Mouse (Mus musculus) liver, embryonic 16.5 days (tissue): Measurements from ENCODE around the gene Hspb7. TPM values are rescaled to one million over a fixed set of nuclear protein-coding genes. Genes with fewer than 3 reads are reported as not detected.

Experiments
- ATAC-seq: fragments of 200-750 bp; cut with Nextera tagmentation; 2 replicates; pipeline ENCODE4 v1.8.0; 2017; ENCODE audit warnings: low read depth, mild to moderate bottlenecking, moderate number of reproducible peaks, moderate library complexity
- H3K27ac ChIP-seq: fragments of 300-500 bp; sonication (generic); 2 replicates; pipeline ENCODE4 v1.5.1; 2014; ENCODE audit warnings: mild to moderate bottlenecking, low read length
- H3K27me3 ChIP-seq: fragments of 300-500 bp; sonication (generic); 2 replicates; pipeline ENCODE4 v1.6.1; 2014; ENCODE audit warnings: low read depth, low read length, mixed read lengths; ENCODE audit not compliant: control insufficient read depth, insufficient read depth
- H3K36me3 ChIP-seq: fragments of 300-500 bp; sonication (generic); 2 replicates; pipeline ENCODE4 v1.6.1; 2014; ENCODE audit warnings: mild to moderate bottlenecking; ENCODE audit not compliant: control insufficient read depth, insufficient read depth
- H3K4me1 ChIP-seq: fragments of 300-500 bp; sonication (generic); 2 replicates; pipeline ENCODE4 v1.6.1; 2014; ENCODE audit warnings: low read depth, low read length, mixed read lengths; ENCODE audit not compliant: control insufficient read depth
- H3K4me2 ChIP-seq: fragments of 300-500 bp; sonication (generic); 2 replicates; pipeline ENCODE4 v1.6.1; 2014; ENCODE audit warnings: low read depth, low read length, mixed read lengths
- H3K4me3 ChIP-seq: fragments of 300-500 bp; sonication (generic); 2 replicates; pipeline ENCODE4 v1.5.1; 2014; ENCODE audit warnings: low read depth, mild to moderate bottlenecking, low read length
- H3K9ac ChIP-seq: fragments of 300-500 bp; sonication (generic); 2 replicates; pipeline ENCODE4 v1.6.1; 2014; ENCODE audit warnings: low read depth, low read length
- H3K9me3 ChIP-seq: fragments of 300-500 bp; sonication (generic); replicated peaks from 2 replicates; pipeline ENCODE4 v1.6.1; 2016; ENCODE audit warnings: low read length; ENCODE audit not compliant: control insufficient read depth
- WGBS: fragments of 180-500 bp; shearing (Covaris S2); extraction: QIAGEN DNeasy Blood & Tissue Kit; methylation state at CpG from one replicate; pipeline ENCODE4 v1.1.7; 2014; ENCODE audit not compliant: insufficient replicate concordance; 5-methylcytosine and 5-hydroxymethylcytosine counted together
- polyA plus RNA-seq: library from polyadenylated mRNA; unstranded; fragments of >200 nt; fragmentation: Nextera tagmentation; extraction: Ambion mirVana; gene quantifications from 2 replicates; pipeline ENCODE4 v1.2.1, GENCODE M21; 2015

The Hspb7 gene
- polyA plus RNA-seq, 1 experiment from 2014 or later = 0.97 TPM

GRCm38 (mm10) chr4:141446211-141446610, 25.6 kb downstream of the Hspb7 start:
- no peaks in the 10 kb centered on the region for H3K9me3 ChIP-seq
- no peak overlapping the region for H3K4me2 ChIP-seq
- no peak overlapping the region for H3K27ac ChIP-seq
- 0 out of 2 replicates have a peak, but pooled peaks cover 5% of the 10 kb centered on the region for H3K36me3 ChIP-seq
- peaks cover 15% of the 10 kb centered on the region for H3K4me1 ChIP-seq
- no peak for ATAC-seq
- no peaks in the 10 kb centered on the region for H3K27me3 ChIP-seq
- H3K9ac ChIP-seq = no peak overlapping the region
- WGBS = 74% methylated on average over 7 of the region's 7 CpGs
- H3K4me3 ChIP-seq = no peak overlapping the region

DNA sequence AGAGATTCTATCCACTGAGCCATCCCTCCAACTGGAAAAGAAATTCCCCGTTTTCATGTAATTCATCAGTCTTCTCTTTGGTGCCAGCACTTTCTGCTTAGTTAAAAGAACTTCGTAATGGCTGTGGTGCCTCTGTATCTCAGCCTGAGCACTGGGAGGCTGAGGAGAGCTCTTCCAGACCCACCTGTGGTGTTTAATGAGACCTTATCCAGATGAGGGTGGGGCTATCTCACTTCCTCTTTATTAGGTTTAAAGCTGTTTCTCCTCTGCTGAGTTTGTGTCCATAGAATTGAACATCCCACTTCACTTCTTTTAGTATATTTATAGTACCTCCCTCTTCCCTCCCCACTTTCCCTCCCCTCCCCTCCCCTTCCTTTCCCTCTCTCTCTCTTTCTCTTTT, 30.7 kb downstream of the Hspb7 start:
- H3K27ac ChIP-seq = no peak overlapping the region
- WGBS = 60% methylated on average over 2 of the region's 2 CpGs
- H3K4me1 ChIP-seq = no peaks in the 10 kb centered on the region; the same call in 1 of the 2 replicates
- no peak overlapping the region for H3K9ac ChIP-seq
- peaks cover 8% of the 10 kb centered on the region; the same call in 1 of the 2 replicates for H3K36me3 ChIP-seq
- H3K4me2 ChIP-seq = no peak overlapping the region
- no peak for ATAC-seq
- no peaks in the 10 kb centered on the region for H3K27me3 ChIP-seq
- no peaks in the 10 kb centered on the region for H3K9me3 ChIP-seq
- H3K4me3 ChIP-seq = no peak overlapping the region

GRCm38 (mm10) chr4:141451916-141452450, 31.4 kb downstream of the Hspb7 start:
- H3K4me1 ChIP-seq = no peaks in the 10 kb centered on the region; the same call in 1 of the 2 replicates
- no peak overlapping the region for H3K9ac ChIP-seq
- H3K36me3 ChIP-seq = peaks cover 8% of the 10 kb centered on the region; the same call in 1 of the 2 replicates
- no peak overlapping the region for H3K4me2 ChIP-seq
- H3K4me3 ChIP-seq = no peak overlapping the region
- no peak for ATAC-seq
- no peaks in the 10 kb centered on the region for H3K27me3 ChIP-seq
- H3K27ac ChIP-seq = no peak overlapping the region
- no peaks in the 10 kb centered on the region for H3K9me3 ChIP-seq
- WGBS = 82% methylated on average over 9 of the region's 9 CpGs

- no peak overlapping the region for H3K27ac ChIP-seq
- no peak for ATAC-seq
- peaks cover 4% of the 10 kb centered on the region; the same call in 1 of the 2 replicates for H3K36me3 ChIP-seq
- no peak overlapping the region for H3K4me2 ChIP-seq
- H3K4me1 ChIP-seq = no peaks in the 10 kb centered on the region; the same call in 1 of the 2 replicates
- H3K27me3 ChIP-seq = no peaks in the 10 kb centered on the region
- whole genome bisulfite sequencing = 51% methylated on average over 14 of the region's 14 CpGs
- H3K4me3 ChIP-seq = no peak overlapping the region
- no peak overlapping the region for H3K9ac ChIP-seq
- no peaks in the 10 kb centered on the region for H3K9me3 ChIP-seq
Observed at GRCm38 (mm10) chr4:141454581-141455350, 34.2 kb downstream of the Hspb7 start.

GRCm38 (mm10) chr4:141455526-141455925, 34.9 kb downstream of the Hspb7 start:
- H3K4me2 ChIP-seq = no peak overlapping the region
- H3K36me3 ChIP-seq = peaks cover 4% of the 10 kb centered on the region; the same call in 1 of the 2 replicates
- WGBS = 86% methylated on average over 4 of the region's 4 CpGs
- no peak for ATAC-seq
- H3K4me3 ChIP-seq = no peak overlapping the region
- H3K4me1 ChIP-seq = no peaks in the 10 kb centered on the region; the same call in 1 of the 2 replicates
- H3K9ac ChIP-seq = no peak overlapping the region
- no peaks in the 10 kb centered on the region for H3K27me3 ChIP-seq
- no peaks in the 10 kb centered on the region for H3K9me3 ChIP-seq
- no peak overlapping the region for H3K27ac ChIP-seq

DNA sequence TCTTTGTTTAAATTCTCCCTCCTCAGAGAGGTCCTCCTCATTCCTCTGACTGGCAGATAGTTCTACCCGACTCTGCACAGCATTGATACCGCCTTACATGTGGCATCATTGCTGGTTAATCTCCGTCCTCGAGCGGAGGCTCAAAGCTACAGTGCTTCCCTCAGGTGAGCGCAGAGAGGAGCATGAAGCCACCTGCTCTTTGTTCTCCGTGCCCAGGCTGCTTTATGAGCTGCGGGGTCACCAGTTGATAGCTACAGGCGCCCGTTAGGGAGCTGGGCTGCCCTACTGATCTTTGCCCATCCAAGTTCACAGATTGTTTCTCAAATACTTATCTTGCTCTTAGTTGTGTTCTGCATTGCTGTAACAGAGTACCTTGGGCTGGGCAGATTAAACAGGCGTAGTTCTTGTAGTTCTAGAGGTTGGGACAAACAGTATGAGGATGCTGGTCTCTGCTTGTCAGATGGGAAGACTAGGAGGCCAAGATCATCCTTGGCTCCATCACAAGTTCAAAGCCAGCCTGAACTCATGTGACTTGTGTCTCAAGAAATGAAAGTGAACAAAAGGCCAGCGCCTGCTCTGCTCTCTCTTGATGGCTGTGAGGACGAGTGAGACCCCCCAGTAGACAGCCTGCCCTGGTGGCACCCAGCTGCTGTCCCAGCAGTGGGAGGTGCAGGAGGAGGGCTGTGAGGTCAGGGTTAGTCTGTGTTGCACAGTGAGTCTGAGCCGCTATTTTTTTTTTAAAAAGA, 35.8 kb downstream of the Hspb7 start:
- no peak overlapping the region for H3K9ac ChIP-seq
- 78% methylated on average over 14 of the region's 14 CpGs for WGBS
- ATAC-seq = no peak

GRCm38 (mm10) chr4:141458236-141458635, 37.7 kb downstream of the Hspb7 start:
- ATAC-seq = 0 out of 2 replicates have a peak, but pooled peaks have one; percentile 21
- H3K4me3 ChIP-seq = no peak overlapping the region
- H3K4me2 ChIP-seq = no peak overlapping the region
- no peaks in the 10 kb centered on the region for H3K27me3 ChIP-seq
- 51% methylated on average over 7 of the region's 7 CpGs for WGBS
- H3K9me3 ChIP-seq = no peaks in the 10 kb centered on the region
- H3K9ac ChIP-seq = no peak overlapping the region
- H3K4me1 ChIP-seq = no peaks in the 10 kb centered on the region; the same call in 1 of the 2 replicates
- no peaks in the 10 kb centered on the region for H3K36me3 ChIP-seq
- H3K27ac ChIP-seq = no peak overlapping the region

More for the DNA sequence above, 35.8 kb downstream of the Hspb7 start:
- Histone ChIP-seq H3K4me1 (no peaks in the 10 kb centered on the region; the same call in 1 of the 2 replicates), H3K4me3 (no peak overlapping the region), H3K9me3 (no peaks in the 10 kb centered on the region), H3K4me2 (no peak overlapping the region), H3K36me3 (peaks cover 4% of the 10 kb centered on the region; the same call in 1 of the 2 replicates), H3K27me3 (no peaks in the 10 kb centered on the region), H3K27ac (no peak overlapping the region)

GRCm38 (mm10) chr4:141458888-141459287, 38.3 kb downstream of the Hspb7 start:
- H3K4me2 ChIP-seq = no peak overlapping the region
- H3K4me3 ChIP-seq = no peak overlapping the region
- no peaks in the 10 kb centered on the region for H3K27me3 ChIP-seq
- no peak for ATAC-seq
- WGBS = 76% methylated on average over 3 of the region's 3 CpGs
- no peak overlapping the region for H3K27ac ChIP-seq
- no peaks in the 10 kb centered on the region for H3K36me3 ChIP-seq
- no peaks in the 10 kb centered on the region; the same call in 1 of the 2 replicates for H3K4me1 ChIP-seq
- no peak overlapping the region for H3K9ac ChIP-seq
- H3K9me3 ChIP-seq = no peaks in the 10 kb centered on the region
